Mouse (Mus musculus) mesoderm, embryonic 11.5 days (tissue): ENCODE measurements around the gene Nup107.
"Not testable (repeated sequence)": the region's sequence is repeated elsewhere in the genome, so short reads cannot be mapped to it uniquely, and the experiment has no call there.

Experiments used
- DNase-seq: peaks from one replicate; pipeline ENCODE4 v3.0.0-alpha.2; 2012; ENCODE audit warnings: low read depth, low spot score

Nup107 gene

DNA sequence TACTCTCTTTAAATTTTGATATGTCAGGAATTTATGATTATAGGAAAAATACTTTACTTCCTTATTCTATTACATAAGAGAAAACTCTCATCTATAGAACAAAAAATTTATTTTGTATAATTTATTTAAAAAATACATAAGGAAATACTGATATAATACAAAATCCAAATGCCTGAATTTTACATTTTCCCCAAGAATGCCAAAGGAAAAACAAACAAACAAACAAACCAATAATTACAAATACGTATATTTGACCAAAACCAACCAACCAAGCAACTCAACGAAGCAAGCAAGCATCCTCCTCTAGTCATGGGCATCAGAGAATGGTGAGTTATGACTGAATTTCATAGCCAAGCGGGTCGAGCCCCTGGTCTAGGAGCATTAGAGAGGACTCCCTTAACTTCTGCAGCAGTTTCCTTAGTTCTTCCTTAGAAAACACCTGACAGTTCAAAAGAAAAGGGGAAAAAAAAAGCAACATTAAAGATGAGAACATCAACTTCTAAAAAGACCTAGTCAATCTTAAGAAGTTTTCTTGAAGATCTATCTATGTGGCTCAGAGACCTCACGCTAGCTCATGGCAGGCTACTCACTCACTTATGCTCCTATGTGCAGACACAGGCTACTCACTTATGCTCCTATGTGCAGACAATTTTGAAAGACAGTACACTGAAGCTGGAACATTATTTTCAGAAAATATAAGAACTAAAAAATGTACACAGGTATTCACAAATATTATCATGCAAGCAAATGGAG, 41.8 kb downstream of the Nup107 start:
- no peak for DNase-seq

DNA sequence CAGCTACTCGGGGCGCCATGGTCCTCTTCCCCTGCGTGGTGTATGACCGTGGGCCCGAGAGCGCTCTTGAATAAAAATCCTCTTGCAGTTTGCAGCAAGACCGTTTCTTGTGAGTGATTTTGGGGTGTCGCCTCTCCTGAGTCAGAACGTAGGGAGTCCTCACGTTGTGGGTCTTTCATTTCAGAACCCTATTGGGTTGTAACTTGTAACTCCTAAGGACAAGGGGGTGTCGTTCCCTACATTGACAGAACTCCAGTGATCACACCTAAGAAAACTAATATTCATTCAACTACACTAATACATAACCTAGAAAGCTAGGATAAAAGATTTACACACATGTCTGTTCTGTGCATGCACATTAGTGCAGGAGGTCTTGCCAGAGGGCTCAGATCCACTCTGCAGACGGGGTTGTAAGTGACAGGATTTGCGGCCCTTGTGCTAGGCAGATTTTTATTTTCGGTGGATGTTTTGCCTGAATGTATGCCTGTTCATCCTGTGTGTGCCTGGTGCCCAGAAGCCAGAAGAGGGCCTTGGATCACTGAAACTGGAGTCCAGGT, 42.6 kb downstream of the Nup107 start:
- DNase-seq, result no peak

DNA sequence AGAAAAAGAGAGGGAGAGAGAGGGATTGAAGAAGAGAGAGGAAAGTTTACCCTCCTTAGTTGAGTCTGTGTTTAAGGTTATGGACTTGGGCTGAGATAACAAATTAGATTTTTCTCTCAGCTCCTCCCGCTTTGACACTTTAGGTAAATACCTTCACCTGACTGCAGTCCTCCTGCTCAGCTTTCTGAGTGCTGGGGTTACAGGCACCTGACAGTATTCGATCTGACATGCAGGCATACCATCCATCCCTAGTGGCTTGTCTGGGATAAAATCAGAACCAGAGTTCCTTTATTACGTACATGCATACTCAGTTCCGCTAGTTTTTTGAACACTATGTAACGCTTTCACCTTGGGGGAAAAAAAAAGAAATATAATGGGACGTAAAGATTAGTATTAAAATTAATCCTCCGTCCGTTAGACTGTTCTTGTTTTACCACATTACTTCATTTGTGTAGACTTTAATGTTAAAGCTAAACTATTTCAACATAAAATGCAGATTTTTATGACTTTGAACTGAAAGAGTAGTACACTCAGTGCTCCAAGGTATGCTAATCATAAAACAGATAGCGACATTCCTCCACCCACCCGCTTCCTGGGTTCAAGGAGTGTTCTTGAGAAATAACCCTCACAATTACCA, 43.3 kb downstream of the Nup107 start:
- DNase-seq, result no peak

DNA sequence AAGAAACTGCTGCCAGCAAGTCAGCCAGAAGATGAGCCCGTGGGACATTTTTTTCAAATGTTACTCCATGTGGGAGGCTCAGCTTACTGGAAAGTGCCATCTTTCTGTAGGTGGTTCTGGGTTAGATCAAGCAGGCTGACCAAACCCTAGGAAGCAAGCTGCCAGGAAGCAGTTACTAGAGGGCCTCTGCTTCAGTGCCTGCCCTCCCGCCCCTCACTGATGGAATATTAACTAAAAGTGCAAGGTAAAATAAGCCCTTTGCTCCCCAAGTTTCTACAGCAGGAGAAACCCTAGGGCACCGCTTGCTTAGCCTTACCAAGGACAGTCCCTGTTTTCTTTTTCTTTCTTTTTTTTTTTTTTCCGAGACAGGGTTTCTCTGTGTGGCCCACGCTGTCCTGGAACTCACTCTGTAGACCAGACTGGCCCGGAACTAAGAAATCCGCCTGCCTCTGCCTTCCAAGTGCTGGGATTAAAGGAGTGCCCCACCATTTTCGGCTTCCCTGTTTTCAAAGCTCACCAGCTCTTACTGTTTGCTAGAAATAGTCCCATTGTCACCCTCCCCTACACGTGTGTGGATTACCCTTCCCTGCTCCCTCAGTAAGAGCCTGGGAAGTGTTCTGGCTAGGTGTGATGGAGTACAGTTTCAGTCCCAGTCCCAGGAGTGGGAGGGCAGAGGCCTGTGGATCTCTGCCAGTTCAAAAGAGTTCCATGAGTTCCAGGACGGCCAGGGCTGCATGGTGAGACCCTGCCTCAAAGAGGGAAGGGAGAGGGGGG, 44.0 kb downstream of the Nup107 start:
- no peak for DNase-seq

DNA sequence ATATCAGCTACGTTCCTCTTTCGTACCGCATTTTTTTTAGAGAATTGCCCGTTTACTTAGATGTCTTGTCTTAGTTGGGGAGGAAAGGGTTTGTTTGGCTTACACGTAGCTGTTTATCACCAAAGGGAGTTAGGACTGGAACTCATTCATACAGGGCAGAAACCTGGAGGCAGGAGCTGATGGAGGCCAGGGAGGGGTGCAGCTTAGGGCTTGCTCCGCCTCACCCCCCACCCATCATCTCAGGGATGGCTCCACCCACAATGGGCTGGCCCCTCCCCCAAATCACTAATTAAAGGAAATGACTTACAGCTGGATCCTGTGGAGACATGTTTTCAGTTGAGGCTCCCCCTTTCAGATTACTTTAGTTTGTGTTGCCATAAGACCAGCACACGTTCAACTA, 44.8 kb downstream of the Nup107 start:
- DNase-seq, result no peak

DNA sequence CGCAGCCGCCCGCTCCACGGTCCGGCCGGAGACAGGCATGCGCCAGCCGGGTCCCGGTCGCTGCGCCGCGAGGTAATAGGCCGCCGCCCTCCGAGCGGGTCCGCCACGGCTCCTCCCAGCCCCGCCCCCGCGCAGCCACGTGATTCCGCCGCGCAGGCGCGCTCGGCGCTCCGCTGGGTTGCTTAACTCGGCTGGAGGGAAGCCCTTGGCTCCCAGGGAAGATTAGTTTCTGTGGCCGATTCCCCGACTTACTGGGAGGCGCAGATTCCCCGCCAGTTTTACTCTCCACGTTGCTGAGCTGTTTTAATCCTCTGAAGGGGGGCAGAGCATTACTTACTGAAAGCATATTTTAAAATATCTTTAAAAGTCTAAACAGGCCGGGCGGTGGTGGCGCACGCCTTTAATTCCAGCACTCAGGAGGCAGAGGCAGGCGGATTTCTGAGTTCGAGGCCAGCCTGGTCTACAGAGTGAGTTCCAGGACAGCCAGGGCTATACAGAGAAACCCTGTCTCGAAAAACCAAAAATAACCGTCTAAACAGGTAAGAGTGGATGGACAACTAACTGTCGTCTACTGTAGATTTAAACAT, 46.1 kb downstream of the Nup107 start, which contains the start of gene Slc35e3:
Gene Slc35e3 (minus strand): TSS at position 69 of the 587 bp plus-strand sequence.
- DNase-seq, result peak; percentile 95

DNA sequence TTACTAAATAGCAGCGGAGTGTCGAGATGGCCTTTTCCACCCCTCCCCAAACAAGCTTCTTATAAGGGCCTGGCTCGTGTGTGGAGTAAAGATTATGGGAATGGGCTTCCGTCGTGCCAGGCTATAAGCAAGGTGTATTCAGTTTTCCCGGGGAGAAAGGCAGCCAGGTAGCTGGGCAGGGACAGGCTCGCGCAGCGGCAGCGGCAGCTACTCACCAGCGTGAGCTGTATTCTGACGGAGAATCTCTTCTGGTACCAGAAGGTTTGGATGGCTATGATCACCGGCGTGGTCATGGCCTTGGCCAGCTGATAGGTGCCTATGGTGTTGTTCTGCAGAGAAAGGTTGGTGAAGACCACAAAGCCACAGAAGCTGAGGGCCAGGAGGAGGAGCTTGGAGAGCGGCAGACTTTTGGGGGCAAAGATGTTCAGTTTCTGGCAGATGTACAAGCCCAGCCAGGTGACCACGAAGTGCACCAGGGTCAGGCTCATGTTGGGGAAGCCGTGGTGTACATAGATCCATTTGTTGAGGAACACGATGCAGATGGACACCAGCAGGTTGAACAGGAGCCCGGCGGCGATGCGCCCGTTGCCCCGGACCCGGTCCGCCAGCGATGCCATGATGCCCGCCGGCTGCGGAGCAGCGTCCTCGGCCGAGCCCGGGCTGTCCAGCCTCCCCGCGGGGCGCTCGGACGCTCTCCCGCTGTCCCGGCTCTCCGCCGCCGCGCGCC, 46.8 kb downstream of the Nup107 start:
- DNase-seq, result not testable (repeated sequence)

DNA sequence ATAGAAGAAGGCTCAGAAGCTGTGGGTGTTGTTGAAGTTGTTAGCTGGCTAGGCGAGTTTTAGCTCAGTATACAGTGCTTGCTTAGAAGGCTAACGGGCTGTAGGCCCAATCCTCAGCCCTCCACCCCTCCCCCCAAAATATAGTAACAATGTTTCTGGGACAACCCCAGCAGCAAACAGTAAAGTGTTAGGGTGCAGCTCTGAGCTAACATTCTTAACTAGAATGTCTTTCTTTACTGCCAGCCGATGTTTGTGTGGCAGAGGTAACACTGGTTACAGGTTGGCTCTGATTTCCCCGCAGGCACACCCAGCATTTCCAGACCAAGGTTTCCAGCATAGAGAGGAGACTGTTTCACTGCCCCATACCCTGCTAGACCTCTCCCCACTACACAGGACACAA, 48.6 kb downstream of the Nup107 start:
- DNase-seq, result no peak

DNA sequence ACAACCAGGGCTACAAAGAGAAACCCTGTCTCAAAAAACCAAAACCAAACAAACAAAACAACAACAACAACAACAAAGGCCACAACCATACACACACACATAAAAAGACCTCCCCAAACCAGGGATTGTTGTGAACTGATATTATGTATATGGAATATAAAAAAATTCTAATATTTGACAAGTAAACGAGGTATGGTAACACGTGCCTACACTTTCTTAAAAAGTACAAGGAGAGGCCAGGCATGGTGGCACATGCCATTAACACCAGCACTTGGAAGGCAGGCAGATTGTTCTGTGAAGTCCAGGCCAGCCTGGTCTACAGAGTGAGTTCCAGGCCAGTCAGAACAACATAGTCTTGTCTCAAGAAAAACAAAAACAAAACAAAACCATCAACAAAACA, 49.3 kb downstream of the Nup107 start:
- DNase-seq, result no peak

DNA sequence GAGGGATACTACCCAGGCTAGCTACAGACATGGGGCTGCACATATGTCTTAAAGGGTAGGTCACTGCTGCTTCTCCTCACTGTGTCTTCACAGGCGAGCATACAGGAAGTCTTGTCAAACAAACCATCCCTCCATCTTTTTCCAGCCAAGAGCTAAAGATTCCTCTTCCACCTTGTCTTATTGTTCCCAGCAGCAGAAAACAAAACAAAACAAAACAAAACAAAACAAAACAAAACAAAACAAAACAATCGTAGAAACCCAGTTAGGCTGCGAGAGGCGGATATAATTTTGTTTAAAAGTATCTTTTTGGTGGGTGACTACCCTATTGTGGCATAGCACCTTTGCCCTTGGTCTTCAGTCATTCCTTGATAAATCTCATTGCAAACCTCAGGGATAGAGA, 49.9 kb downstream of the Nup107 start:
- DNase-seq, result no peak

DNA sequence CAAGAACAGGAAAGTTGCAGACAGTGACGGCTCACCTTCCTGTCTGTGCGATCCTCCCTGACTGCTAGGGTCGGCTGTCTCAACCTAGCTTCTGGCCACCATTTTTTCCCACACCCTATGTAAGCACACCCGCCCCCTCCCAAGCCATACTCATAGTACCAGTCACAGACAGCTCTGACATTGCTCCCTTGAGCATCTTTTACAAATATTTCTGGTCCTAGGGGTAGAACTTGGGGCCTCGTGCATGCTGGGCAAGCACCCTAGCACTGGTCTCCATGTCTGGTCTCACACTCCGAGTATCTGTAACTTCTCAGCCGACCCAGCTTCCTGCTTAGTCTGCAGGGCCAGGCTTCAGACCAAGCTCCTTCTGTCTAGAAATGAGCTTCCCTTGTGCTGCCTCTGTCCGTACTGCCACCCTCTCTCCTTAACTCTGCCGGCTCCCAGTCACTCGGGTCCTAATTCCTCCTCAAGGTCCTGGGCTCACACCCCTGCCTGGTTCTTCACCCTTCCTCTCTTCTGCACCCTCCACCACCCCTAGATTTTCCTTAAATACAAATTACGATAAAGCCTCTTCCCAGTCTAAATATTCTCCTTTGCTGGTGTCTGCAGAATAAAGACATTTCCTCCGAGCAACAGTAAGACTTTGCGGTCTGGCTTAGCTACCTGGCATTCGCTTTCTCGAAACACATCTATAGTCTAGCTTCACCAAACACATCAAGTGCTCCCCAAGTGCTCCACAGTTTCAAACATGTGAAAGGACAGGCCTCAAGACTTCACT, 50.6 kb downstream of the Nup107 start:
- no peak for DNase-seq

DNA sequence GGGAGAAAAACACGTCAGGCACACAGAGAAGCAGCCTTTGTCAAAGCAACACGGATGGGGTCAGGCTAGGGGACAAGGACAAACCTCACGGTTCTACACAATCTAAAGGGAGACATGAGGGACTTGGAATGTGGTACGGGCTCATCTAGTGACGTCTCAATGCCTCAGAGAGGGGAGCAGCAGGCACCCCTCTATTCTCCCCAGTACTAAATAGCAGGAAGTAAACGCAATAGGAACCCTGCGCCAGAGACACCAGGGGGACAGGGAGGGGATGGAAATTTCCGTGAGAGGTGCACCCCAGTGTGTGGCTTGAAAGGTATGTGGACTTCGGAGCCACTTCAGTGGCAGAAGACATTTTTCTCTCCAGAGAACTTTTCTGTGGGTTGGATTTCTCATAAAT, 51.6 kb downstream of the Nup107 start:
- DNase-seq, result no peak

DNA sequence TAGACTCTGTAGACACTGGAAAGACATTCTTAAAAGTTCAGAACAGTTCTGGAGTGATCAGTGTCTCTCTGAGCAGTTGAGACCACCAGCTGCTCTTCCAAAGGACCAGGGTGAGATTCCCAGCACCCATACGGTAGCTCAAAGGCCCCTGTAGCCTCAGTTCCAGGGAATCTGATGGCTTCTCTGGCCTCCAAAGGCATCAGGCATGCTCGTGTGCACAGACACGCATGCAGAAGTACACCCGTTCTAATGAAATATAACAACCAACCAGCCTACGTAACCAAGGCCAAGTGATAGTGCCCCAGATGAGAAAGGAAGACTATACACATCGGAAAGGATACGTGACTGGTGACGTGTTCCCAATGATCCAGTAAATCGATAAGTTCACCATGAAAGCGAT, 52.3 kb downstream of the Nup107 start:
- DNase-seq, result no peak

DNA sequence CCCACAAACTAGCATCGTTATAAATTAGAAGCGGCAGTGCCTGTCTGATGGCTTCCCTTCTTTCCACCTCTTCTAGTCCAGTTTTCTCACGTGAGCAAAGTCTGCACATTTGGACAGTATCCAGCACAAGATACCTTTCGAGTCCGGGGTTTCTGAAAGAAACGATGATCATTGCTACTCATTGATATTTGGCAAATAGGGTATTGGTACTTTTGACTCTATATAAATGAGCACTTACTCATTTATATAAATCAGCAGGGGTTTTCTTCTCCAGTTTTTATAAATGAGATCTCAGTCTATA, 52.9 kb downstream of the Nup107 start:
- DNase-seq, result no peak

DNA sequence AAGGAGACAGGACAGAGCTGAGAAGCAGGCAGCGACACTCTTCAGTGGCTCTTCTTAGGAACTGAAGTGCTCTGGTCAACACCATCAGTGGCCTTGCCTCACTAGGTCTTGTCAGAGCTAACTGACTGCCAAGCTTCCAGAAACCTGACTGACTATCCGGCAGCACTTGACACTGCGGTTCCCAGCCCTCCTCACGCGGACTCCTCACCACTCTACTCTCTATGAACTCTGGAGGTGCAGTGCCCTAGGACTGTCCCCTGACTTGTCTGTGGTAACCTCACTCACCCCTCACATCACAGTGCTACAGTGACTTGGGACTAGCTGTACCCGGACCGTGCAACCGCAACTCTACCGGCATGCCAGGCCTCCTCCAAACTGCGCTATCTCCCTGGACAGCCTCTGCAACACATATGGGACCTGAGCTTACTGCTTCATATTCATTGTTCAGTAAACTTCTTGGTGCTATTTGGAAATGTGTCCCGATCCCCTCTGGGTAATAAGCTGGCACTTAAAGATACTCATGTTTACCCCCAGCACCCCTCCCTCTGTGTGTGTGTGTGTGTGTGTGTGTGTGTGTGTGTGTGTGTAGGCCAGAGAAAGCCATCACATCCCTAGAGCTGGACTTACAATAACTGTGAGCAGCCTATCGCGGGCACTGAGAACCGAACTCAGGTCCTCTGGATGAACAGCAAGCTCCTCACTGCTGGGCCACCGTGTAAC, 53.4 kb downstream of the Nup107 start:
- DNase-seq, result no peak

DNA sequence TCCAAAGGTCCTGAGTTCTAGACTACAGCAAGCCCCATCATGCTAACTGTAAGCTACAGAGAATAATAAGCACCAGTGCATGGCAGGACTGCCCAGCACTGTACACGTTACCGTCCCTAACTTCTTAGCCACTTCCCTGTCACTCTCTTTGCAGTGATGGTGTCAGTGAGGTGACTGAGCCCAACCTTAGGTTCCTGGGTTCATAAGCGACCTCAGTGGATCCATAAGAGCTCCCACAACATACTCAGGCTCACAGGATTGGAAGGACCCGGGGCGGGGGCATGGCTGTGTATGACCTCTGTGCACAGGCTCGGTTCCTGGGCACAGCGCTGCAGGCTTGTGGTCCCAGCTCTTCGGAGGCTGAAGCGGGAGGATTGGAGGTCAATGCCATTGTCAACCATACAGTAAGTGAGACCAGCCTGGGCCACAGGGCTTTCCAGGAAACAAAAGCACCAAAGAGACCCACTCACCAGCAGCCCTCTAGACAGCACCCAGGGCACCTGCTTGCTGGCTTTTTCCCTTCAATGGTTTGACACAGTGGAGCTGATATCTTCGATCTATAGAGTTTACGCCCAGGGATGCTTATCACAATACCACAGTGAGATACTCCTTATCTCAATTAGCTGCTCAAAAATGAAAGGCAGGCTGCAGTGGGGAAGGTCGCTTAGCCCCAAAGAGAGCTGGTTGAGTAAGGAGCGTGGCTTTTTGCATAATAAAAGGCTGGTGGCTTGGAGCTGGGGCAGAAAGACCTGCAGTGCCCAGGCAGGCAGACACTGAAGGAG, 54.2 kb downstream of the Nup107 start:
- DNase-seq, result no peak

DNA sequence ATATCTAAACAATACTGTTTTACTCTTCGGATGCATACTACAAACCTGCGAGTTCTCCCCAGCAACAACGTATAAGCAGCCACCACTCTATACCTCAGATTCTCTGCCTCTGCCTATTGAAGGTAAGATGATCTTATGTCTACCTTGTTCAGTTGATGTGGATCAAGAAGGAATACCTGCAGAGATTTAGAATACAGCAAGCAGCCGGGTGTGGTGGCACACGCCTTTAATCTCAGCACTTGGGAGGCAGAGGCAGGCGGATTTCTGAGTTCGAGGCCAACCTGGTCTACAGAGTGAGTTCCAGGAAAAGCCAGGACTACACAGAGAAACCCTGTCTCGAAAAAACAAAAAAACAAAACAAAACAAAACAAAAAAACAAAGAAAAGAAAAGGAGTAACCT, 55.0 kb downstream of the Nup107 start:
- not testable (repeated sequence) for DNase-seq

DNA sequence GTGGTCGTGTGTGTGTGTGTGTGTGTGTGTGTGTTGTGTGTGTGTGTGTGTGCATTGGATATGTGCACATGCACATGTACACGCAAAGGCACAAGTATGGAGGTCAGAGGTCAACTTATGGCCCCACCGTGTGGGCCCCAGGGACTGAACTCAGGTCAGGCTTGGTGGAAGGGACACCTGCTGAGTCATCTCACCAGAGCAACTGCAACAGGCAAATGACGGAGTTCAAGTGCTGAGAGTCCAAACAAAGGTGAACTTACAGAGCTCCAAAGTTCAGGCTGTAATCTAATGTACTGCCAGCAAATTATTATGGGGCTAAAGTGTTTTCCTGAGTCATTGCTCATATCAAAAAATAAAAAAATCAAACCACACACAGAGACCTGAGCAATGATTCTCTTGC, 55.4 kb downstream of the Nup107 start:
- no peak for DNase-seq

DNA sequence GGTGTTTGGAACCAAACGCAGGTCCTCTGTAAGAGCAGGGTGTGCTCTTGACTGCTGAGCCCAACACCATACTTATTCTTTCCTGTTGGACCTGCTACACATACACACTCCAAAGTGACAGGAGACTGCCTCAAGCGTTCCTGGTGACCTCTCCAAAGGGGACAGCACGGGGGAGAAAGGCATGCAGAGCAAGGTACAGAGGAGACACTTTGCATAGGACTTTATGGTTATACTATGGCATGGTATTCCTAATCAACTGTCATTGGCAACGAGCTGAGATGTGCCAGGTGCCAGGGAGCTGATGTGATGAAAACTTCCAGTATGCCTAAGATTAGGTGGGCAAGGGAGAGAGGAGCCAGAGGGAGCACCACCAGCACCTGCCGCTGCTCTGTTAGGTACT, 55.9 kb downstream of the Nup107 start:
- DNase-seq, result no peak
